ENCODE assay signal across 14 mouse cellular contexts in genomic region chr10:91092812-91093211, GRCm38 (mm10). TPM values are rescaled to one million over a fixed set of nuclear protein-coding genes. Genes with fewer than 3 reads are reported as not detected.
DNase-seq lines count a peak whose midpoint lies in the region.
"Had no signal": no experiment of that assay in that cellular context is flagged by ENCODE, and none has a peak within 500 bp of the region (broad histone marks: within the 10 kb centered on the region; RNA-seq: fewer than 3 reads in every experiment).

No protein-coding gene starts in this region.

- DNase-seq in adrenal gland, postnatal 36 days, result peak; percentile 18 to 27
- DNase-seq in adrenal gland, adult 8-10 months, result no peak
- DNase-seq in 416B (ENCODE audit: low read depth), result peak; percentile 33
- peak; percentile 55 for DNase-seq in NIH3T3 (ENCODE audit: low read depth)
- no peak for DNase-seq in spleen, postnatal 36 days (ENCODE audit: low spot score in 2 of 2)
- no peak for DNase-seq in gastrocnemius, postnatal 25 days
- DNase-seq: cerebellum, adult 11 months; cerebellum, adult 8-10 months; cerebellum, postnatal 14 days; embryo, embryonic 11 days; gastrocnemius, postnatal 36 days; heart, adult 18-20 months; heart, postnatal 36 days; kidney, adult 2 months had no signal

RNA-seq across cellular contexts. Expression of gene Ikbip, which starts 10.1 kb away (rescaled TPM):
- 10 to 100 TPM; 32.0 to 36.9 TPM for total RNA-seq in adrenal gland, postnatal 36 days (2021)
- total RNA-seq in adrenal gland, adult 8-10 months (2022), result 10 to 100 TPM; 31.9 to 51.4 (median 42.2) TPM
- 10 to 100 TPM in 1 of 2 experiments, 1 to 10 TPM in 1; 9.1 to 12.1 TPM for total RNA-seq in gastrocnemius, postnatal 25 days (2021)

RNA-seq across cellular contexts. Expression of gene Apaf1, which starts 10.2 kb away (rescaled TPM):
- 10 to 100 TPM in 1 of 2 experiments, 1 to 10 TPM in 1; 8.2 to 10.3 TPM for total RNA-seq in adrenal gland, postnatal 36 days (2021)
- 10 to 100 TPM in 1 of 4 experiments, 1 to 10 TPM in 3; 5.5 to 15.8 (median 9.4) TPM for total RNA-seq in adrenal gland, adult 8-10 months (2022)
- 1 to 10 TPM; 2.9 to 3.3 TPM for total RNA-seq in gastrocnemius, postnatal 25 days (2021)

RNA-seq across cellular contexts. Expression of gene Slc25a3, which starts 31.0 kb away (rescaled TPM):
- 1,000 to 10,000 TPM; 1,091 to 1,914 TPM for total RNA-seq in adrenal gland, postnatal 36 days (2021)
- total RNA-seq in adrenal gland, adult 8-10 months (2022), result 1,000 to 10,000 TPM in 2 of 4 experiments, 100 to 1,000 TPM in 2; 882 to 1,292 (median 1,071) TPM
- total RNA-seq in gastrocnemius, postnatal 25 days (2021), result 1,000 to 10,000 TPM; 1,149 to 1,195 TPM

Comparison
In these comparisons a context has a peak if more than half of its experiments do, and no peak if none do; other contexts are left out.
1. DNase-seq: peak in adrenal gland, postnatal 36 days (2 of 2), 416B (single experiment) and NIH3T3 (single experiment); none in adrenal gland, adult 8-10 months (single experiment), spleen, postnatal 36 days (0 of 2) and gastrocnemius, postnatal 25 days (single experiment).